In the genomic region with DNA sequence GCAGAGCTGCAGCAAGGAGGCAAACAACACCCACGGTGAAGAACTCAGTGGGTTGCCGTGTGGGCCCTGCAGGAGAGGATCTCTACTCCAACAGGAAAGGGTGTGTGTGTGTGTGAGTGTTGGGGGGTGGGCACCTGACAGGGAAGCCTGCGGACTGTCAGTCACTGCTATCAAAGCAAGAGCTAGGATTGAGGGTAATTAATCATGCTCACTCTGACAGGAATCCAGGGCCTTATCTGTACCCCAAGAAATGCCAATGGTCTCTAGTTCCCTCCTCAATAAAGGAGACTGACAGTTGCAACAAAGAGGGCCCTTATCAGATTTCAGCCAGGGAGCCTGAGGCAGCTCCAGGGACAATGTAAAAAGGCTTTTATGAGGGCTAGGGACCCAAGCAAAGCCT, we compare ENCODE assay signal across 14 mouse cellular contexts. TPM values are rescaled to one million over a fixed set of nuclear protein-coding genes. Genes with fewer than 3 reads are reported as not detected.
DNase-seq lines count a peak whose midpoint lies in the region; ATAC-seq lines count a peak whose summit lies in the region.
"Had no signal": no experiment of that assay in that cellular context is flagged by ENCODE, and none has a peak within 500 bp of the region (broad histone marks: within the 10 kb centered on the region; RNA-seq: fewer than 3 reads in every experiment).

No protein-coding gene starts in this region.

- DNase-seq in heart, postnatal 4 days, result no peak
- no peak for DNase-seq in ovary, adult 18-20 months (ENCODE audit: low spot score)
- DNase-seq: adrenal gland, postnatal 36 days; cerebellum, adult 11 months; kidney, postnatal 4 days had no signal

- 0 out of 2 replicates have a peak overlapping the region, but pooled peaks have one; percentile 25 for H3K27ac ChIP-seq in heart, embryonic 15.5 days
- H3K27ac ChIP-seq in midbrain, embryonic 12.5 days (replicated peaks), result peak overlapping the region; percentile 10; the same call in 1 of the 2 replicates
- no peak overlapping the region for H3K27ac ChIP-seq in midbrain, embryonic 16.5 days (ENCODE audit: low read length)
- peak overlapping the region; percentile 78 for H3K27ac ChIP-seq in hindbrain, embryonic 13.5 days
- H3K27ac ChIP-seq: liver, embryonic 14.5 days; stomach, postnatal 0 days had no signal

- no peak overlapping the region for H3K4me3 ChIP-seq in heart, embryonic 15.5 days
- H3K4me3 ChIP-seq in midbrain, embryonic 12.5 days, result no peak overlapping the region
- H3K4me3 ChIP-seq in midbrain, embryonic 16.5 days (ENCODE audit: low read depth, low read length), result no peak overlapping the region
- H3K4me3 ChIP-seq in hindbrain, embryonic 13.5 days, result no peak overlapping the region

- H3K9ac ChIP-seq in heart, embryonic 15.5 days, result no peak overlapping the region
- no peak overlapping the region for H3K9ac ChIP-seq in midbrain, embryonic 12.5 days (replicated peaks)
- H3K9ac ChIP-seq in midbrain, embryonic 16.5 days (ENCODE audit: low read depth, low read length), result no peak overlapping the region; the same call in 1 of the 2 replicates
- H3K9ac ChIP-seq in hindbrain, embryonic 13.5 days, result 0 out of 2 replicates have a peak overlapping the region, but pooled peaks have one; percentile 14
- H3K9ac ChIP-seq: liver, embryonic 14.5 days had no signal

- H3K27me3 ChIP-seq in heart, embryonic 15.5 days, result no peaks in the 10 kb centered on the region
- no peaks in the 10 kb centered on the region for H3K27me3 ChIP-seq in midbrain, embryonic 12.5 days
- H3K27me3 ChIP-seq in midbrain, embryonic 16.5 days (ENCODE audit: control insufficient read depth, insufficient read depth, low read depth, low read length), result no peaks in the 10 kb centered on the region
- H3K27me3 ChIP-seq in hindbrain, embryonic 13.5 days, result no peaks in the 10 kb centered on the region

- H3K4me2 ChIP-seq in heart, embryonic 15.5 days, result no peak overlapping the region
- no peak overlapping the region for H3K4me2 ChIP-seq in midbrain, embryonic 12.5 days (replicated peaks)
- H3K4me2 ChIP-seq in midbrain, embryonic 16.5 days (ENCODE audit: low read length), result no peak overlapping the region
- no peak overlapping the region for H3K4me2 ChIP-seq in hindbrain, embryonic 13.5 days

- H3K36me3 ChIP-seq in heart, embryonic 15.5 days, result no peaks in the 10 kb centered on the region
- peaks cover 23% of the 10 kb centered on the region; the same call in 1 of the 2 replicates for H3K36me3 ChIP-seq in midbrain, embryonic 12.5 days
- H3K36me3 ChIP-seq in midbrain, embryonic 16.5 days (ENCODE audit: control insufficient read depth, insufficient read depth, low read length), result no peaks in the 10 kb centered on the region
- H3K36me3 ChIP-seq in hindbrain, embryonic 13.5 days, result peaks cover 16% of the 10 kb centered on the region

- H3K4me1 ChIP-seq in heart, embryonic 15.5 days (replicated peaks), result peaks cover 58% of the 10 kb centered on the region
- peaks cover 34% of the 10 kb centered on the region for H3K4me1 ChIP-seq in midbrain, embryonic 12.5 days
- H3K4me1 ChIP-seq in midbrain, embryonic 16.5 days (ENCODE audit: control insufficient read depth, insufficient read depth, low read length), result peaks cover 12% of the 10 kb centered on the region; the same call in 1 of the 2 replicates
- peaks cover 61% of the 10 kb centered on the region for H3K4me1 ChIP-seq in hindbrain, embryonic 13.5 days (replicated peaks)

- no peaks in the 10 kb centered on the region for H3K9me3 ChIP-seq in heart, embryonic 15.5 days (replicated peaks)
- no peaks in the 10 kb centered on the region for H3K9me3 ChIP-seq in midbrain, embryonic 12.5 days
- H3K9me3 ChIP-seq in midbrain, embryonic 16.5 days (replicated peaks; ENCODE audit: control insufficient read depth, low read length, poor library complexity, severe bottlenecking), result no peaks in the 10 kb centered on the region
- no peaks in the 10 kb centered on the region for H3K9me3 ChIP-seq in hindbrain, embryonic 13.5 days

- ATAC-seq in heart, embryonic 15.5 days (replicated peaks; ENCODE audit: insufficient number of reproducible peaks, insufficient read depth, low FRiP score, low read depth), result no peak
- ATAC-seq in midbrain, embryonic 12.5 days (ENCODE audit: low FRiP score, low read depth), result no peak
- no peak for ATAC-seq in midbrain, embryonic 16.5 days
- no peak for ATAC-seq in hindbrain, embryonic 13.5 days (ENCODE audit: low FRiP score)
- ATAC-seq in megakaryocyte-erythroid progenitor cell, adult 5-6 weeks (replicated peaks; ENCODE audit: low FRiP score, low TSS enrichment, poor library complexity, severe bottlenecking), result 0 out of 2 replicates have a peak, but pooled peaks have one; percentile 22
- ATAC-seq: forebrain, embryonic 14.5 days; inflammation-experienced regulatory T-cells, adult 6 months had no signal

- 24% methylated on average over 3 of the region's 3 CpGs for WGBS in heart, embryonic 15.5 days
- 40% methylated on average over 3 of the region's 3 CpGs for WGBS in midbrain, embryonic 12.5 days
- WGBS in midbrain, embryonic 16.5 days, result 32% methylated on average over 3 of the region's 3 CpGs
- 12% methylated on average over 3 of the region's 3 CpGs for WGBS in hindbrain, embryonic 13.5 days

RNA-seq across cellular contexts. Expression of gene Arid3b, which starts 33.5 kb away (rescaled TPM):
- polyA plus RNA-seq in heart, embryonic 15.5 days (2015; fragmentation: Nextera tagmentation; extraction: Ambion mirVana), result 5.9 and 8.5 TPM in 2 replicates
- 1 to 10 TPM; 8.5 to 9.5 TPM for total RNA-seq in heart, postnatal 4 days (2021)
- polyA plus RNA-seq in midbrain, embryonic 12.5 days (2016; fragmentation: Nextera tagmentation; extraction: Ambion mirVana), result 23.1 and 28.1 TPM in 2 replicates
- polyA plus RNA-seq in midbrain, embryonic 16.5 days (2015; fragmentation: Nextera tagmentation; extraction: Ambion mirVana), result 6.6 and 9.1 TPM in 2 replicates
- 10.9 and 12.8 TPM in 2 replicates for polyA plus RNA-seq in hindbrain, embryonic 13.5 days (2015; fragmentation: Nextera tagmentation; extraction: Ambion mirVana)
- total RNA-seq in megakaryocyte-erythroid progenitor cell, adult 5-6 weeks (2014; fragmentation: Nextera tagmentation), result 2.3 and 3.4 TPM in 2 replicates
- 1.5 and 3.2 TPM in 2 replicates for total RNA-seq in megakaryocyte-erythroid progenitor cell, adult 5-6 weeks (2017)

RNA-seq across cellular contexts. Expression of gene Clk3, which starts 37.4 kb away (rescaled TPM):
- polyA plus RNA-seq in heart, embryonic 15.5 days (2015; fragmentation: Nextera tagmentation; extraction: Ambion mirVana), result 48.5 and 65.2 TPM in 2 replicates
- 10 to 100 TPM; 43.5 to 49.1 TPM for total RNA-seq in heart, postnatal 4 days (2021)
- 90.0 and 94.7 TPM in 2 replicates for polyA plus RNA-seq in midbrain, embryonic 12.5 days (2016; fragmentation: Nextera tagmentation; extraction: Ambion mirVana)
- 58.8 and 62.9 TPM in 2 replicates for polyA plus RNA-seq in midbrain, embryonic 16.5 days (2015; fragmentation: Nextera tagmentation; extraction: Ambion mirVana)
- 71.2 and 72.4 TPM in 2 replicates for polyA plus RNA-seq in hindbrain, embryonic 13.5 days (2015; fragmentation: Nextera tagmentation; extraction: Ambion mirVana)
- 58.1 and 73.0 TPM in 2 replicates for total RNA-seq in megakaryocyte-erythroid progenitor cell, adult 5-6 weeks (2014; fragmentation: Nextera tagmentation)
- 24.7 and 36.4 TPM in 2 replicates for total RNA-seq in megakaryocyte-erythroid progenitor cell, adult 5-6 weeks (2017)
